Mouse (Mus musculus) stomach, embryonic 15.5 days (tissue): ENCODE data around the gene Cdk14. TPM values are rescaled to one million over a fixed set of nuclear protein-coding genes. Genes with fewer than 3 reads are reported as not detected.

ENCODE experiments used
- ATAC-seq: fragments of 200-750 bp; cut with Nextera tagmentation; 2 replicates; pipeline ENCODE4 v1.8.0; 2017; ENCODE audit warnings: low read depth, moderate number of reproducible peaks, moderate TSS enrichment; ENCODE audit not compliant: insufficient read depth, low FRiP score
- H3K27ac ChIP-seq: fragments of 300-500 bp; sonication (generic); 2 replicates; pipeline ENCODE4 v1.5.1; 2015; ENCODE audit warnings: mild to moderate bottlenecking, inconsistent platforms
- H3K27me3 ChIP-seq: fragments of 300-500 bp; sonication (generic); replicated peaks from 2 replicates; pipeline ENCODE4 v1.6.1; 2015; ENCODE audit warnings: inconsistent platforms
- H3K36me3 ChIP-seq: fragments of 300-500 bp; sonication (generic); 2 replicates; pipeline ENCODE4 v1.6.1; 2015; ENCODE audit warnings: inconsistent platforms
- H3K4me1 ChIP-seq: fragments of 300-500 bp; sonication (generic); 2 replicates; pipeline ENCODE4 v1.6.1; 2015; ENCODE audit warnings: inconsistent platforms
- H3K4me2 ChIP-seq: fragments of 300-500 bp; sonication (generic); 2 replicates; pipeline ENCODE4 v1.6.1; 2015; ENCODE audit warnings: mild to moderate bottlenecking, inconsistent platforms
- H3K4me3 ChIP-seq: fragments of 300-500 bp; sonication (generic); replicated peaks from 2 replicates; pipeline ENCODE4 v1.5.1; 2015; ENCODE audit warnings: inconsistent platforms
- H3K9ac ChIP-seq: fragments of 300-500 bp; sonication (generic); 2 replicates; pipeline ENCODE4 v1.6.1; 2015; ENCODE audit warnings: inconsistent platforms
- H3K9me3 ChIP-seq: fragments of 300-500 bp; sonication (generic); 2 replicates; pipeline ENCODE4 v1.6.1; 2016; ENCODE audit warnings: inconsistent platforms
- WGBS: fragments of 180-500 bp; shearing (Covaris S2); methylation state at CpG from one replicate; pipeline ENCODE4 v1.1.7; 2015; 5-methylcytosine and 5-hydroxymethylcytosine counted together
- polyA plus RNA-seq: library from polyadenylated mRNA; unstranded; fragments of >200 nt; fragmentation: Nextera tagmentation; extraction: Ambion mirVana; gene quantifications from 2 replicates; pipeline ENCODE4 v1.2.1, GENCODE M21; 2015

Cdk14 gene
- polyA plus RNA-seq, 1 experiment from 2014 or later, result 18.1 TPM

- no peaks in the 10 kb centered on the region for H3K27me3 ChIP-seq
- no peak overlapping the region for H3K4me2 ChIP-seq
- no peak overlapping the region for H3K4me3 ChIP-seq
- H3K9me3 ChIP-seq, result no peaks in the 10 kb centered on the region
- H3K9ac ChIP-seq, result no peak overlapping the region
- ATAC-seq, result peak; percentile 43; the same call in 1 of the 2 replicates
- H3K36me3 ChIP-seq, result no peaks in the 10 kb centered on the region
- WGBS, result 61% methylated on average over 6 of the region's 6 CpGs
- no peaks in the 10 kb centered on the region for H3K4me1 ChIP-seq
- H3K27ac ChIP-seq, result no peak overlapping the region
Measured at GRCm38 (mm10) chr5:5283756-5284430, 136.2 kb downstream of the Cdk14 start.

GRCm38 (mm10) chr5:5282425-5282824, 137.7 kb downstream of the Cdk14 start:
- WGBS, result 83% methylated on average over 5 of the region's 5 CpGs
- H3K9ac ChIP-seq, result no peak overlapping the region
- H3K4me1 ChIP-seq, result no peaks in the 10 kb centered on the region
- no peaks in the 10 kb centered on the region for H3K27me3 ChIP-seq
- H3K36me3 ChIP-seq, result no peaks in the 10 kb centered on the region
- H3K9me3 ChIP-seq, result no peaks in the 10 kb centered on the region
- no peak overlapping the region for H3K4me3 ChIP-seq
- no peak overlapping the region for H3K4me2 ChIP-seq
- no peak overlapping the region for H3K27ac ChIP-seq
- no peak for ATAC-seq

GRCm38 (mm10) chr5:5275321-5275720, 144.8 kb downstream of the Cdk14 start:
- Histone ChIP-seq H3K4me3 (no peak overlapping the region), H3K27me3 (no peaks in the 10 kb centered on the region), H3K9me3 (no peaks in the 10 kb centered on the region), H3K36me3 (no peaks in the 10 kb centered on the region), H3K27ac (no peak overlapping the region), H3K9ac (no peak overlapping the region), H3K4me1 (no peaks in the 10 kb centered on the region), H3K4me2 (no peak overlapping the region)
- no peak for ATAC-seq
- WGBS, result 52% methylated on average over 2 of the region's 2 CpGs

- no peaks in the 10 kb centered on the region for H3K27me3 ChIP-seq
- no peak overlapping the region for H3K4me2 ChIP-seq
- no peaks in the 10 kb centered on the region for H3K36me3 ChIP-seq
- H3K9me3 ChIP-seq, result no peaks in the 10 kb centered on the region
- WGBS, result 55% methylated on average over 6 of the region's 6 CpGs
- no peak overlapping the region for H3K27ac ChIP-seq
- no peak overlapping the region for H3K4me3 ChIP-seq
- H3K9ac ChIP-seq, result no peak overlapping the region
- ATAC-seq, result no peak
- H3K4me1 ChIP-seq, result no peaks in the 10 kb centered on the region
Measured at GRCm38 (mm10) chr5:5274318-5274717, 145.8 kb downstream of the Cdk14 start.

GRCm38 (mm10) chr5:5266787-5267126, 153.4 kb downstream of the Cdk14 start:
- H3K9ac ChIP-seq, result no peak overlapping the region
- WGBS, result 92% methylated on average over 3 of the region's 3 CpGs
- H3K4me1 ChIP-seq, result peaks cover 5% of the 10 kb centered on the region
- H3K4me2 ChIP-seq, result no peak overlapping the region
- ATAC-seq, result no peak
- H3K4me3 ChIP-seq, result no peak overlapping the region
- no peak overlapping the region for H3K27ac ChIP-seq
- H3K9me3 ChIP-seq, result no peaks in the 10 kb centered on the region
- no peaks in the 10 kb centered on the region for H3K36me3 ChIP-seq
- H3K27me3 ChIP-seq, result no peaks in the 10 kb centered on the region

GRCm38 (mm10) chr5:5265861-5266786, 154.0 kb downstream of the Cdk14 start:
- no peaks in the 10 kb centered on the region for H3K36me3 ChIP-seq
- H3K27ac ChIP-seq, result no peak overlapping the region
- H3K9ac ChIP-seq, result no peak overlapping the region
- WGBS, result 33% methylated on average over 10 of the region's 10 CpGs
- H3K4me2 ChIP-seq, result no peak overlapping the region
- no peak overlapping the region for H3K4me3 ChIP-seq
- H3K9me3 ChIP-seq, result no peaks in the 10 kb centered on the region
- ATAC-seq, result no peak
- H3K4me1 ChIP-seq, result peaks cover 8% of the 10 kb centered on the region
- no peaks in the 10 kb centered on the region for H3K27me3 ChIP-seq

- peaks cover 8% of the 10 kb centered on the region for H3K4me1 ChIP-seq
- no peaks in the 10 kb centered on the region for H3K9me3 ChIP-seq
- no peak overlapping the region for H3K4me3 ChIP-seq
- H3K9ac ChIP-seq, result no peak overlapping the region
- no peak overlapping the region for H3K27ac ChIP-seq
- no peaks in the 10 kb centered on the region for H3K27me3 ChIP-seq
- no peak for ATAC-seq
- WGBS, result 30% methylated on average over 8 of the region's 8 CpGs
- no peak overlapping the region for H3K4me2 ChIP-seq
- H3K36me3 ChIP-seq, result no peaks in the 10 kb centered on the region
Measured at GRCm38 (mm10) chr5:5265401-5265841, 154.7 kb downstream of the Cdk14 start.

- ATAC-seq, result no peak
- H3K4me1 ChIP-seq, result peaks cover 10% of the 10 kb centered on the region
- WGBS, result 72% methylated on average over 2 of the region's 2 CpGs
Measured at GRCm38 (mm10) chr5:5264712-5265111, 155.4 kb downstream of the Cdk14 start.

GRCm38 (mm10) chr5:5261725-5262296, 158.3 kb downstream of the Cdk14 start:
- H3K9me3 ChIP-seq, result no peaks in the 10 kb centered on the region
- no peak overlapping the region for H3K27ac ChIP-seq
- H3K4me1 ChIP-seq, result peaks cover 10% of the 10 kb centered on the region
- no peaks in the 10 kb centered on the region for H3K36me3 ChIP-seq
- H3K9ac ChIP-seq, result no peak overlapping the region
- no peak overlapping the region for H3K4me3 ChIP-seq
- ATAC-seq, result peak; percentile 50; the same call in 1 of the 2 replicates
- no peaks in the 10 kb centered on the region for H3K27me3 ChIP-seq
- WGBS, result 33% methylated on average over 14 of the region's 14 CpGs
- H3K4me2 ChIP-seq, result peak overlapping the region; percentile 26; the same call in 1 of the 2 replicates

More at GRCm38 (mm10) chr5:5264712-5265111, 155.4 kb downstream of the Cdk14 start:
- H3K9me3 ChIP-seq, result no peaks in the 10 kb centered on the region
- H3K27ac ChIP-seq, result no peak overlapping the region
- H3K36me3 ChIP-seq, result no peaks in the 10 kb centered on the region
- H3K4me3 ChIP-seq, result no peak overlapping the region
- no peaks in the 10 kb centered on the region for H3K27me3 ChIP-seq
- H3K4me2 ChIP-seq, result no peak overlapping the region
- H3K9ac ChIP-seq, result no peak overlapping the region

- no peak for ATAC-seq
- H3K4me3 ChIP-seq, result no peak overlapping the region
Measured at GRCm38 (mm10) chr5:5260966-5261724, 159.0 kb downstream of the Cdk14 start.

GRCm38 (mm10) chr5:5260309-5260708, 159.8 kb downstream of the Cdk14 start:
- H3K4me3 ChIP-seq, result no peak overlapping the region
- H3K9ac ChIP-seq, result no peak overlapping the region
- no peaks in the 10 kb centered on the region for H3K27me3 ChIP-seq
- no peak overlapping the region for H3K27ac ChIP-seq
- 53% methylated on average over 7 of the region's 7 CpGs for WGBS
- no peaks in the 10 kb centered on the region for H3K36me3 ChIP-seq
- no peaks in the 10 kb centered on the region for H3K9me3 ChIP-seq
- no peak overlapping the region for H3K4me2 ChIP-seq
- peaks cover 10% of the 10 kb centered on the region for H3K4me1 ChIP-seq
- ATAC-seq, result no peak

More at GRCm38 (mm10) chr5:5260966-5261724, 159.0 kb downstream of the Cdk14 start:
- Histone ChIP-seq H3K27me3 (no peaks in the 10 kb centered on the region), H3K9ac (no peak overlapping the region), H3K27ac (no peak overlapping the region), H3K4me1 (peaks cover 10% of the 10 kb centered on the region), H3K4me2 (peak overlapping the region; percentile 26; the same call in 1 of the 2 replicates), H3K36me3 (no peaks in the 10 kb centered on the region), H3K9me3 (no peaks in the 10 kb centered on the region)
- WGBS, result 57% methylated on average over 14 of the region's 14 CpGs
